Mouse (Mus musculus): ENCODE measurements around the gene Etv6. TPM values are rescaled to one million over a fixed set of nuclear protein-coding genes. Genes with fewer than 3 reads are reported as not detected.
"Not testable (repeated sequence)": the region's sequence is repeated elsewhere in the genome, so short reads cannot be mapped to it uniquely, and the experiment has no call there.

Gene Etv6
- polyA plus RNA-seq (2016; fragmentation: Nextera tagmentation; extraction: Ambion mirVana), result 16.6 and 17.0 TPM in 2 replicates

GRCm38 (mm10) chr6:134035490-134036405 lies at the start of gene Etv6:
Gene Etv6, plus strand, starts transcription at chr6:134035700.
- DNase-seq (ENCODE audit: low spot score), result peak; percentile 87
- Histone ChIP-seq H3K27me3 (replicated peaks; ENCODE audit: low read depth, poor library complexity, severe bottlenecking) (no peaks in the 10 kb centered on the region), H3K4me1 (peaks cover 41% of the 10 kb centered on the region), H3K36me3 (replicated peaks) (0 out of 2 replicates have a peak, but pooled peaks cover 7% of the 10 kb centered on the region), H3K4me3 (peak within 1 kb of the TSS; percentile 86), H3K9me3 (no peaks in the 10 kb centered on the region), H3K27ac (replicated peaks) (peak within 1 kb of the TSS; percentile 100)
- WGBS, result under 1% methylated on average over 78 of the region's 78 CpGs

GRCm38 (mm10) chr6:133986161-133986560 lies 49.3 kb upstream of the Etv6 start:
- 56% methylated on average over 2 of the region's 2 CpGs for whole genome bisulfite sequencing
- Histone ChIP-seq H3K4me3 (no peak overlapping the region), H3K36me3 (replicated peaks) (no peaks in the 10 kb centered on the region), H3K27me3 (replicated peaks; ENCODE audit: low read depth, poor library complexity, severe bottlenecking) (no peaks in the 10 kb centered on the region), H3K9me3 (no peaks in the 10 kb centered on the region), H3K4me1 (peaks cover 33% of the 10 kb centered on the region), H3K27ac (replicated peaks) (no peak overlapping the region)
- DNase-seq (ENCODE audit: low spot score), result no peak

GRCm38 (mm10) chr6:133987068-133987591 lies 48.4 kb upstream of the Etv6 start:
- 71% methylated on average over 2 of the region's 2 CpGs for WGBS
- Histone ChIP-seq H3K27ac (replicated peaks) (no peak overlapping the region), H3K9me3 (no peaks in the 10 kb centered on the region), H3K27me3 (replicated peaks; ENCODE audit: low read depth, poor library complexity, severe bottlenecking) (no peaks in the 10 kb centered on the region), H3K4me3 (no peak overlapping the region), H3K4me1 (peaks cover 33% of the 10 kb centered on the region), H3K36me3 (replicated peaks) (no peaks in the 10 kb centered on the region)
- no peak for DNase-seq (ENCODE audit: low spot score)

- peaks cover 33% of the 10 kb centered on the region for H3K4me1 ChIP-seq
- H3K36me3 ChIP-seq (replicated peaks), result no peaks in the 10 kb centered on the region
- 55% methylated on average over 9 of the region's 9 CpGs for WGBS
- no peak overlapping the region for H3K27ac ChIP-seq (replicated peaks)
- DNase-seq (ENCODE audit: low spot score), result no peak
- no peak overlapping the region for H3K4me3 ChIP-seq
- H3K27me3 ChIP-seq (replicated peaks; ENCODE audit: low read depth, poor library complexity, severe bottlenecking), result no peaks in the 10 kb centered on the region
- no peaks in the 10 kb centered on the region for H3K9me3 ChIP-seq
Observed at GRCm38 (mm10) chr6:133988011-133988410, 47.5 kb upstream of the Etv6 start.

- no peaks in the 10 kb centered on the region for H3K27me3 ChIP-seq (replicated peaks; ENCODE audit: low read depth, poor library complexity, severe bottlenecking)
- H3K9me3 ChIP-seq, result no peaks in the 10 kb centered on the region
- no peak overlapping the region for H3K4me3 ChIP-seq
- H3K36me3 ChIP-seq (replicated peaks), result no peaks in the 10 kb centered on the region
- 90% methylated on average over 2 of the region's 2 CpGs for whole genome bisulfite sequencing
- H3K4me1 ChIP-seq, result 0 out of 2 replicates have a peak, but pooled peaks cover 3% of the 10 kb centered on the region
- DNase-seq (ENCODE audit: low spot score), result no peak
- no peak overlapping the region for H3K27ac ChIP-seq (replicated peaks)
Observed at GRCm38 (mm10) chr6:133997461-133997860, 38.0 kb upstream of the Etv6 start.

- Histone ChIP-seq H3K4me1 (0 out of 2 replicates have a peak, but pooled peaks cover 3% of the 10 kb centered on the region), H3K4me3 (no peak overlapping the region), H3K36me3 (replicated peaks) (no peaks in the 10 kb centered on the region), H3K27ac (replicated peaks) (no peak overlapping the region), H3K9me3 (no peaks in the 10 kb centered on the region), H3K27me3 (replicated peaks; ENCODE audit: low read depth, poor library complexity, severe bottlenecking) (no peaks in the 10 kb centered on the region)
- DNase-seq (ENCODE audit: low spot score), result no peak
- WGBS, result 63% methylated on average over 2 of the region's 2 CpGs
Observed at GRCm38 (mm10) chr6:133997935-133998334, 37.6 kb upstream of the Etv6 start.

- H3K4me1 ChIP-seq; H3K36me3 ChIP-seq (replicated peaks); H3K27me3 ChIP-seq (replicated peaks; ENCODE audit: low read depth, poor library complexity, severe bottlenecking); H3K9me3 ChIP-seq; H3K27ac ChIP-seq (replicated peaks); DNase-seq (ENCODE audit: low spot score); H3K4me3 ChIP-seq: not testable (repeated sequence)
- WGBS, result 61% methylated on average over 7 of the region's 12 CpGs
Observed at GRCm38 (mm10) chr6:134014488-134015110, 20.9 kb upstream of the Etv6 start.

- 81% methylated on average over 1 of the region's 1 CpGs for WGBS
- no peaks in the 10 kb centered on the region for H3K27me3 ChIP-seq (replicated peaks; ENCODE audit: low read depth, poor library complexity, severe bottlenecking)
Observed at GRCm38 (mm10) chr6:134018807-134019206, 16.7 kb upstream of the Etv6 start.

GRCm38 (mm10) chr6:134020821-134021220 lies 14.7 kb upstream of the Etv6 start:
- no peaks in the 10 kb centered on the region for H3K9me3 ChIP-seq
- H3K4me1 ChIP-seq, result no peaks in the 10 kb centered on the region
- no peak for DNase-seq (ENCODE audit: low spot score)
- H3K36me3 ChIP-seq (replicated peaks), result no peaks in the 10 kb centered on the region
- H3K4me3 ChIP-seq, result no peak overlapping the region
- H3K27ac ChIP-seq (replicated peaks), result no peak overlapping the region
- WGBS, result 88% methylated on average over 6 of the region's 6 CpGs
- H3K27me3 ChIP-seq (replicated peaks; ENCODE audit: low read depth, poor library complexity, severe bottlenecking), result no peaks in the 10 kb centered on the region

More at GRCm38 (mm10) chr6:134018807-134019206, 16.7 kb upstream of the Etv6 start:
- H3K9me3 ChIP-seq, result no peaks in the 10 kb centered on the region
- no peak for DNase-seq (ENCODE audit: low spot score)
- no peak overlapping the region for H3K27ac ChIP-seq (replicated peaks)
- no peaks in the 10 kb centered on the region for H3K36me3 ChIP-seq (replicated peaks)
- no peaks in the 10 kb centered on the region for H3K4me1 ChIP-seq
- no peak overlapping the region for H3K4me3 ChIP-seq

- 0 out of 2 replicates have a peak, but pooled peaks cover 6% of the 10 kb centered on the region for H3K9me3 ChIP-seq
- no peak overlapping the region for H3K27ac ChIP-seq (replicated peaks)
- no peaks in the 10 kb centered on the region for H3K36me3 ChIP-seq (replicated peaks)
- H3K4me1 ChIP-seq, result no peaks in the 10 kb centered on the region
- H3K4me3 ChIP-seq, result no peak overlapping the region
- no peaks in the 10 kb centered on the region for H3K27me3 ChIP-seq (replicated peaks; ENCODE audit: low read depth, poor library complexity, severe bottlenecking)
- DNase-seq (ENCODE audit: low spot score), result no peak
- WGBS, result 87% methylated on average over 2 of the region's 2 CpGs
Observed at GRCm38 (mm10) chr6:134026264-134026663, 9.2 kb upstream of the Etv6 start.

- no peaks in the 10 kb centered on the region for H3K27me3 ChIP-seq (replicated peaks; ENCODE audit: low read depth, poor library complexity, severe bottlenecking)
- no peaks in the 10 kb centered on the region for H3K36me3 ChIP-seq (replicated peaks)
- no peak for DNase-seq (ENCODE audit: low spot score)
- H3K9me3 ChIP-seq, result 0 out of 2 replicates have a peak, but pooled peaks cover 6% of the 10 kb centered on the region
- WGBS, result 88% methylated on average over 4 of the region's 4 CpGs
- no peak overlapping the region for H3K4me3 ChIP-seq
- no peak overlapping the region for H3K27ac ChIP-seq (replicated peaks)
- H3K4me1 ChIP-seq, result no peaks in the 10 kb centered on the region
Observed at GRCm38 (mm10) chr6:134027022-134027421, 8.5 kb upstream of the Etv6 start.

- no peak overlapping the region for H3K4me3 ChIP-seq
- H3K27me3 ChIP-seq (replicated peaks; ENCODE audit: low read depth, poor library complexity, severe bottlenecking), result no peaks in the 10 kb centered on the region
- 0 out of 2 replicates have a peak, but pooled peaks cover 6% of the 10 kb centered on the region for H3K9me3 ChIP-seq
- H3K4me1 ChIP-seq, result peaks cover 13% of the 10 kb centered on the region
- no peaks in the 10 kb centered on the region for H3K36me3 ChIP-seq (replicated peaks)
- WGBS, result 32% methylated on average over 7 of the region's 7 CpGs
- DNase-seq (ENCODE audit: low spot score), result no peak
- H3K27ac ChIP-seq (replicated peaks), result no peak overlapping the region
Observed at GRCm38 (mm10) chr6:134032451-134032850, 3.0 kb upstream of the Etv6 start.
